Mouse (Mus musculus) c-Kit-negative CD71-positive TER-119-positive erythroid progenitor cells, embryonic 14.5 days (primary cell): ENCODE data around the gene Fam110c.

Experiments used
- DNase-seq: peaks from one replicate; pipeline ENCODE4 v3.0.0-alpha.2; 2013; ENCODE audit warnings: low read depth, low spot score

Gene Fam110c

DNA sequence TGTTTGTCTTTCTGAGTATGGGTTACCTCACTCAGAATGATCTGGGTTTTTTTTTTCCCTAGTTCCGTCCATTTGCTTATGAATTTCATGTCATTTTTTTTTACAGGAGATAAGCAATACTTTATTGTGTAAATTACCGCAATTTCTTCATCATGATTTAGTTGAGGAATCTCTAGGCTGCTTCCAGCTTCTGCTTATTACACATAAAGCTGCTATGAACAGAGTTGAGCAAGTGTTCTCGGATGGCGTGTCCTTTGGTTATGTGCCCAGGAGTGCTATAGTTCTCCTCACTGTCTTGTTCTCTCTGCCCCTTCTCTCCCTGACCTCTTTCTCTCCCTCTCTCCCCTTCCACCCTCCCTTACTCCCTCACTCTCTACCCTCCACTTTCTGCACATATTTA, 28.2 kb downstream of the Fam110c start:
- no peak for DNase-seq

DNA sequence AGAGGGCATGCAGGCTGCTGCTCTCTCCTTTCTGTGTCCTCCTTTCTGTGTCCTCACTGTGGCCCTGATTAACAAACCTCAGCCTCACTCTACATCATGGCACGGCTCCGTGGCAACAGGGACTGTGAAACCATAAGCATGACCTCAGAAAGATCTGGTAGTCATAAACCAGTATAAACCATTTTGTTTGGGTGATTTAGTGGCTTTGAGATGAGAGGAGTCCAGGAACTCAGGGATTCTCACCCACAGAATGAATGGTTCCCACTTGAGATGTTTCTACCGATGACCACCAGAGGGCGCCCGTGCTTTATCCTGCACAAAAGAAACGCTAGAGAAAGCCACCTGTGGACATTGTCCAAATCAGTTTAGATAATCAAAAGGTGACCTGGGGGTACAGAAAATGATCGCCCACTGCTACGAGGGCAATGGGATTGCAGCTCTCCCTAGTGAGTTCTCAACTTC, 42.4 kb downstream of the Fam110c start:
- DNase-seq = peak; percentile 17

DNA sequence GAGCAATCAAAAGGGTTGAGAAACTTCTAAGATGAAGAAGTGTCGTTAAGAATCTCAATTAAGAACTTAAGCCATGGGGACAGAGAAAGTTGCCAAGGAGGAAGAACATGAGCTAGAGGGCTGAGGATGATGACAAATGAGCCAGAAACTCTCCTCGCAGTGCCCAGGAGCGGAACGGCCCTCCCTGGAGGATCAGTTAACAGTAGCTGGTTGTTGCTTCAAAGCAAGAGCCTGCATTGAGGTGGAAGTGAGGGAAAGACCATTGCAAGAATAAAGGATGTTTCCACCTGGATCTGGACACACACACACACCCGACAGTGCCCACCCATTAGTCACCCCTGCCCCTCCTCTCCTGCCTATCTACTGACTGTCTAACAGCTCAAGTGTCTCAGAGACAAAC, 46.9 kb downstream of the Fam110c start:
- DNase-seq = no peak

DNA sequence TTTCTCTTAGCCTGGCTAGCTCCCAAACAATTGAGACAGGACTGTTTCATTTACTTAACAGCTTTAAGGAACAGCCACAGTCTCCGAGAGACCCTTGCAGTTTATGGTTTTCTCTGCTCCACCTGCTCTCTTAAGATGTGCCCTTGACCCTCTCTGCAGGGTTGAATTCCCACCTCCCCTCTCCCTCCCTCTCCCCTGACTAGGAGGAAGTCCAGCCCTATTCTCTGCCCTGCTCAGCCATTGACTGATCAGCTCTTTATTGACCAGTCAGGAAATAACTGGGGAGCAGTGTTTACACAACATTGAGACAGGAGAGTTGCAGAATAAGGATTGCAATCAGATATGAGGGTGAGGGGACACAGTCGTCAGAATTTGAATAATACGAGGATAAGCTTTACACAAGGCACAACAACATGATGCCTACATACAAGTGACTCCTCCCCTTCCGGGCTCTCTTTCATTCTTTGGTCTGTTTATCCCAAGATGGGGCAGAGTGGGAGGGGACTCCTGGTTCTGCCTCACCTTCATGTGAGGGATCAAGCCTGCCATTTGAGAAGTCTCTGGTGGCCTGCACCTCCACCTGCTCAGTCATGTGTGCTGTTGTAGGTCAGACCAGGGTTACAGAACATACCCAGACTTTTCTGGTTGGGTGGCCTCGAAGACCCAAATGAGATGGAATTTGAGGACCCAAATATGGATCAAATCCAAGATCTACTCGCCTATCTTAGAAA, 49.4 kb downstream of the Fam110c start:
- no peak for DNase-seq

DNA sequence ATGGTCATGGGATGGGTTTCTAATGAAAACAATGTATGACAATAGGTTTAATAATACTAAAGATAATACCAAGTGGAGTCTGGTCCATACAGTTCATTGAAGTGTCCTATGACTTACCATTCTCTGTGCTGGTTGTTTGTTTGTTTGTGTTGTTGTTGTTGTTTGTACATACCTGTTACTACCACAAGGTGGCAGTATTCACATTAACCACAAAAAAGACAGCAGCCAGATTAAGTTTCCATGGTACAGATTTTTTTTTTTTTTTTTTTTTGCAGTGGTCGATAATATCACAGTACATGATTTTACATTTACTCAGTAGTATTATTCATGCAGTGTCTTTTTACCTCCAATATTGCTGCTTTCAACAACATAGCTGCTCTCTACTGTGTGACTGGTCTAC, 52.4 kb downstream of the Fam110c start:
- no peak for DNase-seq

DNA sequence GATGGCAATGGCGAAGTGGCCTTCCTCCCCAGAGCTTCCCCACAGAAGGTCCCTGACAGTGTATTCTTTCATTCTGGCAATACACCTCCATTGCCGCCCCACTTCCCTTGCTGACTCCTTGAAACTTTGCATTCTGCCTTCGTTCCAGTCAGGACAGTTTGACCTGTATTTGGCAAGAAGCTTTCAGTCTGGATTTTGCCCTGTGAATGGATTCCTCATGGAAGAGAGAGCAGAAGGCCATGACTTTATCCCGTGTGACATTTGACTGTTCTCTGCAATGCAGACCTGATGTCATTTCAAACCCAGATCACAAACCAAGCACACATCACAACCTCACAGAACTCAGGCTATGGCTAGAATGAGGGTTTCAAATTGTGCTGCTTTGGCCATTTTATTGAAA, 55.9 kb downstream of the Fam110c start:
- no peak for DNase-seq
